Mouse (Mus musculus): ENCODE measurements at regions not wholly inside any gene's neighbourhood (a gene's known extent, or its start where the extent isn't known, plus 50 kb on each side); places are given as distances from the start of the nearest gene placed in this dataset.

DNA sequence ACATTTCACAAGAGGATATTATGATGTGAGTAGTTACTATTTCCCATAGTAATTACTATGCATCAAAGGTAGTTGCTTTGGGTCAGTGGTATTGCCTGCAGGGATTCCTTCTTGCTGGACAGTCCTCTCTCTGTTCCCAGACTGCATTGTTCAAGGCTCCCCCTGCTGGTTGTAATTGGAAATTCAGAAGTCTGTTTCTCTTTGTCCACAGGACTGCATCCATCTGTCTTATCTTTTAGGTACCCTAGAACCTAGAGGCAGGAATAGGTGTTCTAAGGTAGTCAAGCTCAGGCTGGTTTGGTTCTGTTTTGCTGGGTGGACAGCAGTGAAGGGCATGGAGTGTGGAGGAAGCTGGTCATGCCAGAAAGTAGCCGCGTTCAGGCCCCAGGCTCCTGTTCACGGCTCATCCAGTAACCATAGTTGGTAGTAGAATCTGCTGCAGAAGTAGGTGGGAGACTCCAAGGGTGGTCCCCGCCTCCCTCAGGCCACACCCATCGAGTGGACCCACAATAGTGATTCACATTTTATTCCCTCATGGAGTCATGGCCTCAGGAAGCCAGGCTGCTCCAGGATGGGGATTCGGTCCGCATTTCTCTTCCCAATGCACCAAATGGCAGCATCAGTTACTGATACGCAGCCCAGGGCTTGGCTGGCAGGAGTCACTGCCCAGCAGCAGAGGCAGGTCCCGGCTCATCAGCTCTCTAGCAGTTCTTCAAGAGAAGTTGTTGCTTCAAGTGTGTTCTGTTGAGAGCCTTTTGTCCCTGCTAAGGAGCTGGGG, 51.7 kb upstream of the Caprin1 start:
- DNase-seq, result no peak

DNA sequence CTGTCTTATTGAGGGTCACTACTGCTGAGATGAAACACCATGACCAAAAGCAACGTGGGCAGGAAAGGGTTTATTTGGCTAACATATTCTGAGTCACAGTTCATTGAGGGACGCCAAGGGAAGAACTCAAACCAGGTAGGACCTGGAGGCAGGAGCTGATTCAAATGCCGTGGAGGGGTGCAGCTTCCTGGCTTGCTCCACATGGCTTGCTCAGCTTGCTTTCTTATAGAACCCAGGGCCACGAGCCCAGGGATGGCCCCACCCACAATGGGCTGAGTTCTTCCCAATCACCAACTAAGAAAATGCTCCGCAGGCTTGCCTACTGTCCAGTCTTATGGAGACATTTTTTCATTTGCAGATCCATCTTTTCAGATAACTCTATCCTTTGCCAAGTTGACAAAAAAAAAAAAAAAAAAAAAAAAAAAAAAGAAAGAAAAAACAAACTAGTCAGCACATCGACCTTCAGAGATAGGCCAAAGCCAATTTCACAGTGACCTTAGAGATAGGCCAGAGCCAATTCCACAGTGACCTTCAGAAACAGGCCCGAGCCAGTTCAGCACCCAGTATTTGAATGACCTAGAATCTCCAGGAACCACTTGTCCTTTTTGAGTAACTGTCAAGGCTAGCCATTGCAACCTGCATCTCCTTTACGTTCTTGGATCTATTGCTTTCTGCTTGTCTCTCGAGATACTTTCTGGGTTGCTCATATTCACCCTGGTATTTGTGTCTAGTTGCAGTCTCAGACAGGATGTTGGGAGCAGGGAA, 52.5 kb upstream of the Caprin1 start:
- no peak for DNase-seq

- DNase-seq, result no peak
Observed at GRCm38 (mm10) chr2:103850531-103850816, 53.0 kb upstream of the Caprin1 start.

DNA sequence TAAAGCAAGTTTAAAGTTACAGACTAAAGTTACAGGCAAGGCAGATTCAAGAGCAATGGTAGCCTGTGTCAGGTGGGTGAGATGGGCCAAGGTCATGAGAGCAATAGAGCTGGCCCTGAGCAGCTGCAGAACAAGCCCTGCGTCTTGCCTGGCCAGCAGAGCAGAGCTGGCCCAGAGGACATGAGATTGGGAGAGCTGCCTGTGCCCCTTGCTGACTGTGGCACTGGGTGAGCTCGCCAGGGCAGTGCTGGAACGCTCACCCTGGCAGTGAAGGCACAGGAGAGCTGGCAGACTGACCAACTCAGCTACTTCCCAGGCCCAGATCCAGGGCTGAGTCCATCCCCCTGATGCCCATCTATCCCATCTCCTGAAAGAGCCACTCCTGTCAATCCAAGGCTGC, 53.7 kb upstream of the Caprin1 start:
- DNase-seq, result peak; percentile 79

DNA sequence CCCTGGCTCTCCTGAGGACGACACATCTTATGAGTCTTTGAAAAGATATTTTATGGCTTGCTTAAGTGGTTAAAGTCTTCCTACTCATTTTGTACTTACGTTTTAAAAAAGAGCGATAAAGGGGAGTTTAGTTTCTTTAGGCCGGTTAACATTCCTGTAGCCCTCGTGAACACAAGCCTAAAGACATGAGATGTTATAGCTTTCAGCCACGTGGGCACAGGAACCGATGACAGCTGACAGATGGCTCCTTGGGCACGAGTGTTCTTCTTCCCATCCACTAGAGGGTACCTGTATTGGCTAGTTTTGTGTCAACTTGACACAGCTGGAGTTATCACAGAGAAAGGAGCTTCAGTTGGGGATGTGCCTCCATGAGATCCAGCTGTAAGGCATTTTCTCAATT, 63.8 kb upstream of the Caprin1 start:
- DNase-seq, result no peak

GRCm38 (mm10) chr2:103864254-103864653, 66.8 kb upstream of the Caprin1 start:
- DNase-seq, result no peak

GRCm38 (mm10) chr2:103865319-103866171, 68.1 kb upstream of the Caprin1 start:
- peak; percentile 43 for DNase-seq

DNA sequence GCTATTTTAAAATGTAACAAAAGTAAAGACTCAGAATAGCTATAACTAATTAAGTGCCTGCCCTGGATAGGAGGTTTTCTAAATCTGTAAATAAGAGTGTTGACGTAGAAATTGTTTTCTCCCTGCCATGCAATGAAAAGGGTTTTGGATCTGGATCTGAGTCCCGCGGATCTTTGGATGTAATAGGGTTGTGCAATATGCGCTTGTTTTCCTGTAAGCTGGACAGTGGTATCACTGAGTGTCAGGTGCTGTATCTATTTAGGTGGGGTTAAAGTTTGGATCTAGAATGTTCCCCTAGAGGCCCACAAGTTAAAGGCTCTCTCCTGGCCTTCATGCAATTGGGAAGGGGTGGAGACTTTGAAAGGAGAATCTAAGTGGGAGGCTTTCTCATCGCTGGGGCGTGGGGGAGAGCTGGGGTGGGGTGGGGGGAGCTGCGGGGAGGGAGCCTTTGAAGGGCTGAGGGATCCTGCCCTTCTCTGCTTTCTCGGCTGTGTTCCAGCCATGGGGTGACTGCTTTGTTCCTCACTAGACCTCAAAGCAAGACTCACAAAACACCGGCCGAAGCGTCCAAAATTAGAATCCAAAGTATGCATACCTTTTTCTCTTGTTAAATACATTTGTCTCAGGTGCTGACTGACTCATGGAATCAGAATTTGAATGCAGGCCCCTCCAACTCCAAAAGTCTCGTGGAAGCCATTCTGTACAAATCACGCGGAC, 70.0 kb upstream of the Caprin1 start:
- DNase-seq, result no peak

GRCm38 (mm10) chr2:103867958-103868330, 70.5 kb upstream of the Caprin1 start:
- DNase-seq, result no peak

DNA sequence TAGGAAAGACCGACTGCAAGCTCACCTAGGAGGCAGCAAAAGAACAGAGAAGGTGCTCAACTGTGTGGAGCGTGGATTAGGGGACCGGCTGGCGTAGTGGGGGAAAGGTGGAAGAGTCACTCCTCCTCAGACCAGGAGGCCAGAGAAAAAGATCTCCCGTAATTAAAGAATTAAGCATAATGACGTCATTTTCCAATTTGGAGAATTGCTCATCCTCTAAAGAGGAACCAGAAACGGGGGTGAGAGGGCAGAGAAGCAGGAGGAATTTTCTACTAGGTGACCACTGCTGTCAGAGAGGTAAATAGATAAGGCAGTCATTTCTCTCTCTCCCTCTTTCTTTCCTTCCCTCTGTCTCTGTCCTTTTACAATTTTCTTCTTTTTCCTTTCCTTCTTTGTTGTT, 71.2 kb upstream of the Caprin1 start:
- no peak for DNase-seq

- DNase-seq, result peak; percentile 75
Observed at GRCm38 (mm10) chr2:103871522-103872276, 74.2 kb upstream of the Caprin1 start.

- DNase-seq, result no peak
Observed at GRCm38 (mm10) chr2:103872277-103872636, 74.8 kb upstream of the Caprin1 start.

DNA sequence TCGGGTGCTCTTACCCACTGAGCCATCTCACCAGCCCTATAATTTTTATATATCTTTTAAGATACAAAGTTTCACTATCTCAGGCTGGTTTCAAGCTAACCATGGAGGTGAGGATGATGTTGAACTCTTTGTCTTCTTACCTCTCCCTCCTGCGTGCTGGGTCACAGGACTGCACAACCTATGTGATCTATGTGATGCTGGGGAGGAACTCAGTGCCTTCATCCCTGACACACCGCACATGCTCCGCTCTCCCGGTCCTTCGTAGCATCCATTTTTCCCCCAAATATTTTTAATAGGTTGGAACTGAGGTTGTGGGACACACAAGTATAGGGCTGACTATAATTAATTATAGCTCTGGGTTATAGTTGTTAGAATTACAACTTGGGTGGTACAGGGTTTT, 75.9 kb upstream of the Caprin1 start:
- no peak for DNase-seq

DNA sequence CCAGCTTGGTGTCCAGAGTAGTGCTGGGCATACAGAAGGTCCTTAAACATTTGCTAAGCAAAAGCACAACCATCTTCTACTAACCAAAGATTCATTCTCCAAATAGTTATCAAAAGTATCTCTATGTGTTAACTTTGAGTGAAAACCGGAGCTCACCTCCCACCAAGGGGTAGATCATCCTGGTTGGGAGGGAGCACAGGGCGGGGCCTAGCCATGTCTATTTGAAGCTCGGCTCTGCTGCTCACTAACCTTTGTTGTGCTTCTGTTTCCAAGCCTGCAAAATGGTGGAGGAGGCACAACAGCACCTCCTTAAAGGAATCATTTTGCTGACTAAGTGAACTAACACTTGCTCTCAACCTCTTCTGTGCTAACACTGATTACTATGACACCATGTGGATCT, 77.0 kb upstream of the Caprin1 start:
- no peak for DNase-seq

DNA sequence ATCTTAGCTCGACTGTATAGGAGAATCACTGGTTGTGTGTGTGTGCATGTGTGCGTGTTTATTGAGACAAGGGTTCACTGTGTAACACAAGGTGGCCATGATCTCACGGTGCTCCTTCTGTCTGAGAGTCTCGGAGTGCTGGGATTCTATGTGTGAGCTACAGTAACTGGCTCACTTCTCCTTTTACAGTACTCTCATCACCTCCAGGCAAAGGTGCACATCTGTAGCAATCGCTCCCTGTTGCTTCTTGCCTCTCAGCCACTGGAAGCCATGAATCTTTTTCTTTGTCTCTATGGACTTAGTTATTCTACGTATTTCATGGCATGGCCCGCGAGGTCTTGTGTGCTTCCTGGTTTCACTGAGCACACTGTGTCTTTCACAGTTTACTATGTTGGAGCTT, 78.3 kb upstream of the Caprin1 start:
- no peak for DNase-seq

- DNase-seq, result no peak
Observed at GRCm38 (mm10) chr2:103876236-103876635, 78.8 kb upstream of the Caprin1 start.

DNA sequence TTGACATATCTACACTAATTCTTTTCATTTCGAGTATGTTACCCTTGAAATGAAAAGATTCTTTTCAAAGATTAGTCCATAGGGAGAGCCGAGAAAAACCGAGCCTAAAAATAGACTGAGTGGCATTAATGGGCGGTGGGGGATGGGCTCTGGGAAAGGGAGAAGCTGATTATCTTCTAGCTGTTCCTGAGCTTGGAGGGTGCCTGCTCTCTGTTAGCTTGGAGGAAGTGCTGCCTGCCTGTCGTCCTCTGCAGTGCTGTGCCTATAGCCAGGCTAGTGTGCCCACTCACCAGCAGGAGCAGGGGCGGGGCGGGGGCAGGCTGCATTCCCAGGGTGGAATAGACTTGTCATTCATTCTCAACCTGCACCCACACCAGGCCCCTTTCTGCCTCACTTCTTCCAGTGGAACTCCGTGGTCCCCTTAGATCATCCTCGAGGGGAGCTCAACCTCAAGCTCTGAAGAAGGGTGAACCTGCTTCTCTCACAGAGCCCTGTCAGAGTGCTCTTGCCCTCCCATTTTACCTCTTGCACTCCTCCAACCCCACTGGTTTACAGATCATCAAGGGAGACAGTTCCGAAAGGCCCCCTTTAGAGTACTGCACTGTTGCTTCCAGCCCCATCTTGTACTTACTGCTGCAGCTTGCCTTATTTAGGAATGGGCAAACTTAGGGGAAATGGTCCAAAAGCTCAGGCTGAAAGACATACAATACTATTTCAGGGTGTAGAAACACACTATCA, 76.6 kb upstream of the Lmo2 start:
- DNase-seq, result no peak

GRCm38 (mm10) chr2:103884926-103885325, 72.9 kb upstream of the Lmo2 start:
- no peak for DNase-seq

GRCm38 (mm10) chr2:103888023-103888422, 69.8 kb upstream of the Lmo2 start:
- DNase-seq, result no peak

GRCm38 (mm10) chr2:103891240-103891767, 66.5 kb upstream of the Lmo2 start:
- no peak for DNase-seq
